Mouse (Mus musculus): ENCODE data around the gene Spata20. TPM values are rescaled to one million over a fixed set of nuclear protein-coding genes. Genes with fewer than 3 reads are reported as not detected.
A peak's percentile ranks its signal among the peaks of the same experiment; 100 is the strongest.

Spata20 gene
- polyA plus RNA-seq, 1 experiment from 2014 or later = 0.13 TPM

GRCm38 (mm10) chr11:94447017-94447416 lies 39.0 kb downstream of the Spata20 start:
- no peaks in the 10 kb centered on the region for H3K27me3 ChIP-seq (replicated peaks; ENCODE audit: control insufficient read depth, insufficient read depth, low read length)
- 34% methylated on average over 3 of the region's 3 CpGs for WGBS

GRCm38 (mm10) chr11:94445300-94445699 lies 40.7 kb downstream of the Spata20 start:
- WGBS = 28% methylated on average over 4 of the region's 4 CpGs
- no peaks in the 10 kb centered on the region for H3K27me3 ChIP-seq (replicated peaks; ENCODE audit: control insufficient read depth, insufficient read depth, low read length)
- ATAC-seq = peak; percentile 59
- H3K4me3 ChIP-seq (ENCODE audit: low read length) = no peak overlapping the region
- H3K27ac ChIP-seq (ENCODE audit: low read length) = no peak overlapping the region
- peaks cover 9% of the 10 kb centered on the region for H3K4me1 ChIP-seq (ENCODE audit: control insufficient read depth, insufficient read depth, low read length)
- H3K9me3 ChIP-seq (ENCODE audit: control insufficient read depth, low read length) = no peaks in the 10 kb centered on the region
- H3K4me2 ChIP-seq (ENCODE audit: low read depth, low read length) = no peak overlapping the region
- H3K36me3 ChIP-seq (ENCODE audit: control insufficient read depth, insufficient read depth, low read length) = no peaks in the 10 kb centered on the region
- H3K9ac ChIP-seq (ENCODE audit: low read depth, low read length) = no peak overlapping the region

More at GRCm38 (mm10) chr11:94447017-94447416, 39.0 kb downstream of the Spata20 start:
- no peak overlapping the region for H3K9ac ChIP-seq (ENCODE audit: low read depth, low read length)
- peaks cover 12% of the 10 kb centered on the region for H3K4me1 ChIP-seq (ENCODE audit: control insufficient read depth, insufficient read depth, low read length)
- no peak overlapping the region for H3K4me2 ChIP-seq (ENCODE audit: low read depth, low read length)
- no peaks in the 10 kb centered on the region for H3K9me3 ChIP-seq (ENCODE audit: control insufficient read depth, low read length)
- no peak overlapping the region for H3K4me3 ChIP-seq (ENCODE audit: low read length)
- no peak overlapping the region for H3K27ac ChIP-seq (ENCODE audit: low read length)
- no peaks in the 10 kb centered on the region for H3K36me3 ChIP-seq (ENCODE audit: control insufficient read depth, insufficient read depth, low read length)
- ATAC-seq = no peak

GRCm38 (mm10) chr11:94444829-94445228 lies 41.1 kb downstream of the Spata20 start:
- no peak for ATAC-seq
- no peak overlapping the region for H3K4me2 ChIP-seq (ENCODE audit: low read depth, low read length)
- no peak overlapping the region for H3K4me3 ChIP-seq (ENCODE audit: low read length)
- H3K27me3 ChIP-seq (replicated peaks; ENCODE audit: control insufficient read depth, insufficient read depth, low read length) = no peaks in the 10 kb centered on the region
- no peak overlapping the region for H3K27ac ChIP-seq (ENCODE audit: low read length)
- no peak overlapping the region for H3K9ac ChIP-seq (ENCODE audit: low read depth, low read length)
- H3K9me3 ChIP-seq (ENCODE audit: control insufficient read depth, low read length) = no peaks in the 10 kb centered on the region
- 62% methylated on average over 5 of the region's 5 CpGs for WGBS
- peaks cover 9% of the 10 kb centered on the region for H3K4me1 ChIP-seq (ENCODE audit: control insufficient read depth, insufficient read depth, low read length)
- no peaks in the 10 kb centered on the region for H3K36me3 ChIP-seq (ENCODE audit: control insufficient read depth, insufficient read depth, low read length)

GRCm38 (mm10) chr11:94441752-94442151 lies 44.2 kb downstream of the Spata20 start:
- WGBS = 78% methylated on average over 9 of the region's 9 CpGs
- Histone ChIP-seq H3K27ac (ENCODE audit: low read length) (no peak overlapping the region), H3K4me1 (ENCODE audit: control insufficient read depth, insufficient read depth, low read length) (peaks cover 6% of the 10 kb centered on the region; the same call in 1 of the 2 replicates), H3K4me3 (ENCODE audit: low read length) (no peak overlapping the region), H3K36me3 (ENCODE audit: control insufficient read depth, insufficient read depth, low read length) (no peaks in the 10 kb centered on the region), H3K27me3 (replicated peaks; ENCODE audit: control insufficient read depth, insufficient read depth, low read length) (no peaks in the 10 kb centered on the region), H3K4me2 (ENCODE audit: low read depth, low read length) (no peak overlapping the region), H3K9ac (ENCODE audit: low read depth, low read length) (no peak overlapping the region), H3K9me3 (ENCODE audit: control insufficient read depth, low read length) (no peaks in the 10 kb centered on the region)
- ATAC-seq = no peak

GRCm38 (mm10) chr11:94441122-94441521 lies 44.9 kb downstream of the Spata20 start:
- no peaks in the 10 kb centered on the region for H3K9me3 ChIP-seq (ENCODE audit: control insufficient read depth, low read length)
- H3K9ac ChIP-seq (ENCODE audit: low read depth, low read length) = no peak overlapping the region
- peaks cover 6% of the 10 kb centered on the region; the same call in 1 of the 2 replicates for H3K4me1 ChIP-seq (ENCODE audit: control insufficient read depth, insufficient read depth, low read length)
- H3K27ac ChIP-seq (ENCODE audit: low read length) = no peak overlapping the region
- ATAC-seq = no peak
- WGBS = 45% methylated on average over 7 of the region's 7 CpGs
- no peaks in the 10 kb centered on the region for H3K36me3 ChIP-seq (ENCODE audit: control insufficient read depth, insufficient read depth, low read length)
- H3K4me3 ChIP-seq (ENCODE audit: low read length) = no peak overlapping the region
- H3K4me2 ChIP-seq (ENCODE audit: low read depth, low read length) = no peak overlapping the region
- no peaks in the 10 kb centered on the region for H3K27me3 ChIP-seq (replicated peaks; ENCODE audit: control insufficient read depth, insufficient read depth, low read length)

GRCm38 (mm10) chr11:94440421-94440820 lies 45.6 kb downstream of the Spata20 start:
- Histone ChIP-seq H3K4me1 (ENCODE audit: control insufficient read depth, insufficient read depth, low read length) (peaks cover 3% of the 10 kb centered on the region; the same call in 1 of the 2 replicates), H3K4me3 (ENCODE audit: low read length) (no peak overlapping the region), H3K36me3 (ENCODE audit: control insufficient read depth, insufficient read depth, low read length) (no peaks in the 10 kb centered on the region), H3K27me3 (replicated peaks; ENCODE audit: control insufficient read depth, insufficient read depth, low read length) (no peaks in the 10 kb centered on the region), H3K9me3 (ENCODE audit: control insufficient read depth, low read length) (no peaks in the 10 kb centered on the region), H3K4me2 (ENCODE audit: low read depth, low read length) (no peak overlapping the region), H3K9ac (ENCODE audit: low read depth, low read length) (no peak overlapping the region), H3K27ac (ENCODE audit: low read length) (no peak overlapping the region)
- WGBS = 89% methylated on average over 6 of the region's 6 CpGs
- no peak for ATAC-seq

GRCm38 (mm10) chr11:94429011-94429651 lies 56.8 kb downstream of the Spata20 start:
- Histone ChIP-seq H3K27me3 (replicated peaks; ENCODE audit: control insufficient read depth, insufficient read depth, low read length) (peaks cover 9% of the 10 kb centered on the region; the same call in 1 of the 2 replicates), H3K9me3 (ENCODE audit: control insufficient read depth, low read length) (no peaks in the 10 kb centered on the region), H3K4me3 (ENCODE audit: low read length) (no peak overlapping the region), H3K27ac (ENCODE audit: low read length) (peak overlapping the region; percentile 56), H3K4me1 (ENCODE audit: control insufficient read depth, insufficient read depth, low read length) (peaks cover 39% of the 10 kb centered on the region), H3K36me3 (ENCODE audit: control insufficient read depth, insufficient read depth, low read length) (no peaks in the 10 kb centered on the region), H3K4me2 (ENCODE audit: low read depth, low read length) (no peak overlapping the region), H3K9ac (ENCODE audit: low read depth, low read length) (no peak overlapping the region; the same call in 1 of the 2 replicates)
- 22% methylated on average over 9 of the region's 9 CpGs for WGBS
- ATAC-seq = peak; percentile 34

Other genes with a start within 250 kb of the Spata20 start
- 1.8 and 2.2 TPM in 2 replicates for gene Wfikkn2, start 240.2 kb downstream of the Spata20 start, polyA plus RNA-seq (2015; fragmentation: Nextera tagmentation; extraction: Ambion mirVana)
- gene Gm21885, start 204.3 kb downstream of the Spata20 start, polyA plus RNA-seq (2015; fragmentation: Nextera tagmentation; extraction: Ambion mirVana) = 92.1 and 137 TPM in 2 replicates
- gene Luc7l3, start 164.2 kb downstream of the Spata20 start, polyA plus RNA-seq (2015; fragmentation: Nextera tagmentation; extraction: Ambion mirVana) = 65.5 and 74.6 TPM in 2 replicates
- gene Ankrd40, start 158.2 kb downstream of the Spata20 start, polyA plus RNA-seq (2015; fragmentation: Nextera tagmentation; extraction: Ambion mirVana) = 11.8 and 11.9 TPM in 2 replicates
- gene Abcc3, start 93.2 kb downstream of the Spata20 start, polyA plus RNA-seq (2015; fragmentation: Nextera tagmentation; extraction: Ambion mirVana) = 2.5 and 3.3 TPM in 2 replicates
- 4.9 and 5.4 TPM in 2 replicates for gene Cacna1g, start 12.0 kb downstream of the Spata20 start, polyA plus RNA-seq (2015; fragmentation: Nextera tagmentation; extraction: Ambion mirVana)
- gene Epn3, start 13.8 kb upstream of the Spata20 start, polyA plus RNA-seq (2015; fragmentation: Nextera tagmentation; extraction: Ambion mirVana) = 1.5 and 1.7 TPM in 2 replicates
- gene Mycbpap, start 35.6 kb upstream of the Spata20 start, polyA plus RNA-seq (2015; fragmentation: Nextera tagmentation; extraction: Ambion mirVana) = 3.0 and 3.2 TPM in 2 replicates
- gene Rsad1, start 63.1 kb upstream of the Spata20 start, polyA plus RNA-seq (2015; fragmentation: Nextera tagmentation; extraction: Ambion mirVana) = 2.4 and 3.6 TPM in 2 replicates
- gene Chad, start 78.9 kb upstream of the Spata20 start, polyA plus RNA-seq (2015; fragmentation: Nextera tagmentation; extraction: Ambion mirVana) = 1.2 and 1.6 TPM in 2 replicates
- 3.0 and 3.3 TPM in 2 replicates for gene Acsf2, start 115.7 kb upstream of the Spata20 start, polyA plus RNA-seq (2015; fragmentation: Nextera tagmentation; extraction: Ambion mirVana)
- 254 and 256 TPM in 2 replicates for gene Lrrc59, start 143.6 kb upstream of the Spata20 start, polyA plus RNA-seq (2015; fragmentation: Nextera tagmentation; extraction: Ambion mirVana)
- 141 and 151 TPM in 2 replicates for gene Mrpl27, start 167.6 kb upstream of the Spata20 start, polyA plus RNA-seq (2015; fragmentation: Nextera tagmentation; extraction: Ambion mirVana)
- gene Eme1, start 167.8 kb upstream of the Spata20 start, polyA plus RNA-seq (2015; fragmentation: Nextera tagmentation; extraction: Ambion mirVana) = 14.4 and 16.0 TPM in 2 replicates
- 11.3 and 11.6 TPM in 2 replicates for gene Xylt2, start 191.3 kb upstream of the Spata20 start, polyA plus RNA-seq (2015; fragmentation: Nextera tagmentation; extraction: Ambion mirVana)
- 0.42 and 0.50 TPM in 2 replicates for gene Gm11541, start 218.3 kb upstream of the Spata20 start, polyA plus RNA-seq (2015; fragmentation: Nextera tagmentation; extraction: Ambion mirVana)